In the genomic region with DNA sequence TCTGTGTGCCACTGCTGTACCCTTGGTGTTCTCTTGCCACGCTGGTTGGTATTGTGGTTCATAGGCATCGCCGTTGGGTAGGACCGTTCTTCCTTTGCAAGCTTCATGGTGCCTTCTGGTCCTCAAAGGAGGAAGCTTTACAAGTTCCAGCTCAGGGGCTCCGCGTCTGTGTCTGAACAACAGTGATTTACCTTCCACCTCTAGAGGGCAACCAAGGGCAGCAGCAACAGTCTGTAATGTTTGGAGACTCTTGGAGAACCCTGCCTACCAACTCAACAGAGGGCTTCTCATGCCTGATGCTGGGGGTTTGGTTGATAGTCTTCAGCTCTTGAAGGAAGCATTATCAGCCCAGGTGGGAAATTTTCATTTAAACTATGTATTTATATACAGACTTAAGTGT, we compare ENCODE assay signal across 8 mouse cellular contexts. TPM values are rescaled to one million over a fixed set of nuclear protein-coding genes. Genes with fewer than 3 reads are reported as not detected.
DNase-seq lines count a peak whose midpoint lies in the region; ATAC-seq and TF ChIP-seq lines count a peak whose summit lies in the region.
"Had no signal": no experiment of that assay in that cellular context is flagged by ENCODE, and none has a peak within 500 bp of the region (broad histone marks: within the 10 kb centered on the region; RNA-seq: fewer than 3 reads in every experiment).

No protein-coding gene starts in this region.

- no peaks in the 10 kb centered on the region for H3K36me3 ChIP-seq in testis, adult 2 months (ENCODE audit: control insufficient read depth, insufficient read depth, low read length)
- no peaks in the 10 kb centered on the region for H3K36me3 ChIP-seq in liver, postnatal 0 days (replicated peaks; ENCODE audit: insufficient read depth, low read length)
- no peaks in the 10 kb centered on the region for H3K36me3 ChIP-seq in small intestine, adult 2 months (ENCODE audit: control insufficient read depth, insufficient read depth, low read length)
- H3K36me3 ChIP-seq: midbrain, embryonic 12.5 days had no signal

- no peak overlapping the region for H3K4me2 ChIP-seq in liver, postnatal 0 days (ENCODE audit: low read depth, low read length)
- H3K4me2 ChIP-seq: midbrain, embryonic 12.5 days had no signal

- no peak overlapping the region for H3K9ac ChIP-seq in liver, postnatal 0 days (replicated peaks)
- H3K9ac ChIP-seq: midbrain, embryonic 12.5 days had no signal

- no peak for TF ChIP-seq POLR2A in testis, adult 2 months (IDR thresholded peaks at IDR 0.05; ENCODE audit: control insufficient read depth, low read depth, low read length)
- no peak for TF ChIP-seq POLR2A in small intestine, adult 2 months (IDR thresholded peaks at IDR 0.05; ENCODE audit: low read depth, low read length)

- H3K27ac ChIP-seq in testis, adult 2 months (ENCODE audit: control insufficient read depth, insufficient read depth, low read depth, low read length) = no peak overlapping the region
- no peak overlapping the region for H3K27ac ChIP-seq in liver, postnatal 0 days (ENCODE audit: low read depth)
- H3K27ac ChIP-seq in small intestine, adult 2 months (ENCODE audit: insufficient read depth, low read depth, low read length) = no peak overlapping the region
- H3K27ac ChIP-seq: midbrain, embryonic 12.5 days had no signal

- H3K4me1 ChIP-seq in testis, adult 2 months (ENCODE audit: control insufficient read depth, insufficient read depth, low read length) = no peaks in the 10 kb centered on the region
- H3K4me1 ChIP-seq in liver, postnatal 0 days (ENCODE audit: insufficient read depth) = no peaks in the 10 kb centered on the region
- H3K4me1 ChIP-seq in small intestine, adult 2 months (ENCODE audit: control insufficient read depth, insufficient read depth, insufficient read length, low read length) = no peaks in the 10 kb centered on the region
- H3K4me1 ChIP-seq: midbrain, embryonic 12.5 days had no signal

- no peaks in the 10 kb centered on the region for H3K9me3 ChIP-seq in liver, postnatal 0 days (ENCODE audit: low read length)
- H3K9me3 ChIP-seq: midbrain, embryonic 12.5 days had no signal

- H3K27me3 ChIP-seq in testis, adult 2 months (ENCODE audit: control insufficient read depth, insufficient read depth, low read length) = no peaks in the 10 kb centered on the region
- no peaks in the 10 kb centered on the region for H3K27me3 ChIP-seq in liver, postnatal 0 days (ENCODE audit: insufficient read depth, low read length)
- H3K27me3 ChIP-seq in small intestine, adult 2 months (ENCODE audit: control insufficient read depth, insufficient read depth, low read length) = no peaks in the 10 kb centered on the region
- H3K27me3 ChIP-seq: midbrain, embryonic 12.5 days had no signal

- peak; percentile 13; the same call in 1 of the 2 replicates for TF ChIP-seq CTCF in testis, adult 2 months (IDR thresholded peaks at IDR 0.05; ENCODE audit: control insufficient read depth, insufficient read depth, insufficient replicate concordance, low read depth, low read length)
- TF ChIP-seq CTCF in liver, postnatal 0 days (IDR thresholded peaks at IDR 0.05; ENCODE audit: low read depth) = peak; percentile 69
- peak; percentile 50; the same call in 1 of the 2 replicates for TF ChIP-seq CTCF in small intestine, adult 2 months (IDR thresholded peaks at IDR 0.05; ENCODE audit: extremely low read depth, insufficient read length, insufficient replicate concordance, low read depth, low read length)

- 54% methylated on average over 6 of the region's 6 CpGs for WGBS in liver, postnatal 0 days (ENCODE audit: insufficient replicate concordance)
- WGBS in small intestine, adult 2 months = 60% methylated on average over 6 of the region's 6 CpGs

- H3K4me3 ChIP-seq in testis, adult 2 months (ENCODE audit: control insufficient read depth, low read depth, low read length) = no peak overlapping the region
- H3K4me3 ChIP-seq in liver, postnatal 0 days (ENCODE audit: low read depth, low read length) = no peak overlapping the region
- no peak overlapping the region for H3K4me3 ChIP-seq in small intestine, adult 2 months (ENCODE audit: low read depth, low read length)
- H3K4me3 ChIP-seq: midbrain, embryonic 12.5 days had no signal

- no peak for ATAC-seq in liver, postnatal 0 days

- no peak for TF ChIP-seq EP300 in liver, postnatal 0 days (IDR thresholded peaks at IDR 0.05; ENCODE audit: low read depth)

- DNase-seq in testis, postnatal 14 days (ENCODE audit: low spot score) = no peak
- DNase-seq in adrenal gland, adult 2 months = peak; percentile 45
- peak; percentile 55 for DNase-seq in embryo, embryonic 10 days (ENCODE audit: low spot score)
- peak; percentile 21 to 57 for DNase-seq in kidney, adult 8-10 months
- peak; percentile 37 for DNase-seq in liver, postnatal 0 days

RNA-seq across cellular contexts. Expression of a gene that starts 7.8 kb away (rescaled TPM):
- 0.05 TPM in 1 of 2 replicates, not detected in the other for polyA plus RNA-seq in testis, adult 2 months (2012; rRNA removed)
- total RNA-seq in adrenal gland, adult 2 months (2021) = under 1 TPM in 1 of 2 experiments, not detected in 1; 0.28 TPM
- 0.07 TPM in 1 of 2 replicates, not detected in the other for polyA plus RNA-seq in adrenal gland, adult 2 months (2012; rRNA removed)
- polyA plus RNA-seq in liver, postnatal 0 days (2015; fragmentation: Nextera tagmentation; extraction: Ambion mirVana) = not detected in 2 replicates
- 0.22 TPM in 1 of 2 replicates, not detected in the other for polyA plus RNA-seq in small intestine, adult 2 months (2012; rRNA removed)
- polyA plus RNA-seq: midbrain, embryonic 12.5 days had no signal

Comparison
In these comparisons a context has a peak if more than half of its experiments do, and no peak if none do; other contexts are left out.
1. CTCF ChIP-seq: peak in every context shown above with its lines; median percentile 69 in liver, postnatal 0 days; 50 in small intestine, adult 2 months; 13 in testis, adult 2 months.